Mouse (Mus musculus) limb, embryonic 15.5 days (tissue): ENCODE measurements around the gene Ubiad1. TPM values are rescaled to one million over a fixed set of nuclear protein-coding genes. Genes with fewer than 3 reads are reported as not detected.

Source experiments
- ATAC-seq: fragments of 200-750 bp; cut with Nextera tagmentation; 2 replicates; pipeline ENCODE4 v1.8.0; 2017; ENCODE audit warnings: low read depth, moderate TSS enrichment; ENCODE audit not compliant: insufficient number of reproducible peaks, low FRiP score, low TSS enrichment
- H3K27ac ChIP-seq: fragments of 300-500 bp; sonication (generic); 2 replicates; pipeline ENCODE4 v1.5.1; 2015; ENCODE audit warnings: moderate library complexity, mild to moderate bottlenecking, inconsistent platforms
- H3K27me3 ChIP-seq: fragments of 300-500 bp; sonication (generic); 2 replicates; pipeline ENCODE4 v1.6.1; 2015; ENCODE audit warnings: inconsistent platforms
- H3K36me3 ChIP-seq: fragments of 300-500 bp; sonication (generic); 2 replicates; pipeline ENCODE4 v1.6.1; 2015; ENCODE audit warnings: inconsistent platforms
- H3K4me1 ChIP-seq: fragments of 300-500 bp; sonication (generic); 2 replicates; pipeline ENCODE4 v1.6.1; 2015; ENCODE audit warnings: inconsistent platforms
- H3K4me2 ChIP-seq: fragments of 300-500 bp; sonication (generic); 2 replicates; pipeline ENCODE4 v1.6.1; 2015; ENCODE audit warnings: mild to moderate bottlenecking, inconsistent platforms
- H3K4me3 ChIP-seq: fragments of 300-500 bp; sonication (generic); 2 replicates; pipeline ENCODE4 v1.5.1; 2015; ENCODE audit warnings: mild to moderate bottlenecking, inconsistent platforms
- H3K9ac ChIP-seq: fragments of 300-500 bp; sonication (generic); 2 replicates; pipeline ENCODE4 v1.6.1; 2015; ENCODE audit warnings: inconsistent platforms
- H3K9me3 ChIP-seq: fragments of 300-500 bp; sonication (generic); 2 replicates; pipeline ENCODE4 v1.6.1; 2016; ENCODE audit warnings: inconsistent platforms
- WGBS: fragments of 180-500 bp; shearing (Covaris S2); methylation state at CpG from one replicate; pipeline ENCODE4 v1.1.7; 2015; 5-methylcytosine and 5-hydroxymethylcytosine counted together
- polyA plus RNA-seq: library from polyadenylated mRNA; unstranded; fragments of >200 nt; fragmentation: Nextera tagmentation; extraction: Ambion mirVana; gene quantifications from 2 replicates; pipeline ENCODE4 v1.2.1, GENCODE M21; 2015

Gene Ubiad1
- 19.4 and 21.4 TPM in 2 replicates for polyA plus RNA-seq

GRCm38 (mm10) chr4:148444250-148444967, at the start of gene Ubiad1:
Ubiad1 (minus strand) TSS chr4:148444771.
- Histone ChIP-seq H3K27ac (peak within 1 kb of the TSS; percentile 83), H3K4me1 (peaks cover 22% of the 10 kb centered on the region), H3K27me3 (no peaks in the 10 kb centered on the region), H3K36me3 (no peaks in the 10 kb centered on the region), H3K9me3 (no peaks in the 10 kb centered on the region), H3K4me3 (peak within 1 kb of the TSS; percentile 87), H3K9ac (peak within 1 kb of the TSS; percentile 75), H3K4me2 (peak within 1 kb of the TSS; percentile 82)
- under 1% methylated on average over 46 of the region's 46 CpGs for WGBS
- peak; percentile 50 for ATAC-seq

DNA sequence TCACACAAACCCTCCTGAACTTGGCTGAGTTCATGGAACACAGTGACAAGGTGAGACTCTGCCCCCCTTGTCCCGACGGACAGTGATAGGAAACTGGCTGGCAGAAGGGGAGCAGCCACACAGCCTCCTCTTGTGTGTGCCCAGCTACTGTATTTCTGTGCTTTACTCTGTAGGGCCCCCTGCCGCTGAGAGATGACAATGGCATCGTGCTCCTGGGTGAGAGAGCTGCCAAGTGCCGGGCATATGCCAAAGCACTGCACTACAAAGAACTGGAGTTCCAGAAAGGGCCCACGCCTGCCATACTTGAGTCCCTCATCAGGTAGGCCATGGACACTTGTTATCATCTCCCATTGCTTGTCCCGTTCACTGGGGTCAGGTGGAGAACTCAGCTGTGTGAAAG, 46.9 kb upstream of the Ubiad1 start:
- 85% methylated on average over 7 of the region's 7 CpGs for WGBS
- Histone ChIP-seq H3K4me2 (no peak overlapping the region), H3K9me3 (no peaks in the 10 kb centered on the region), H3K4me1 (no peaks in the 10 kb centered on the region; the same call in 1 of the 2 replicates), H3K9ac (no peak overlapping the region), H3K27me3 (no peaks in the 10 kb centered on the region), H3K27ac (no peak overlapping the region), H3K36me3 (peaks cover 79% of the 10 kb centered on the region), H3K4me3 (no peak overlapping the region)
- ATAC-seq = no peak

DNA sequence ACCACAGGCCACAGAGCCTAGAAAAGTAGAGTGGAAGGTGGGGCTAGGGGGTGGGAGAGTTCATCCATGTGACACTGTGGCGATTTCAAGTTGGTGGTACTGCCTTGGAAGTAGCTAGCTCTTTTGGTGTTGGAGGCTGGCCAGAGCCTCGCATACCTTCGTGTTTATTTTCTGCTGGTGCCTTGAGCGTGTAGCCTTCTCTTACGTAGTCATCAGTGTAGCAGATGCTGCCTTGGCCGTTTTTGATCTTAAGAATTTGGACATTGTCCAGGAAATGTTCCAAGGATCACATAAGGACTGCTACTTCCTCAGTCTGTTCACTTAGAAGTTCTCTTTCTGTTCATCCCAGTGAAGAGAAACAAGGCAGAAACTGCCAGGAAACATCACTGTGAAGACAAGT, 45.9 kb upstream of the Ubiad1 start:
- no peak overlapping the region for H3K4me3 ChIP-seq
- no peaks in the 10 kb centered on the region for H3K27me3 ChIP-seq
- no peak for ATAC-seq
- H3K27ac ChIP-seq = no peak overlapping the region; the same call in 1 of the 2 replicates
- no peaks in the 10 kb centered on the region for H3K9me3 ChIP-seq
- H3K36me3 ChIP-seq = peaks cover 80% of the 10 kb centered on the region
- no peak overlapping the region for H3K4me2 ChIP-seq
- WGBS = 52% methylated on average over 6 of the region's 6 CpGs
- H3K9ac ChIP-seq = no peak overlapping the region
- H3K4me1 ChIP-seq = no peaks in the 10 kb centered on the region; the same call in 1 of the 2 replicates

GRCm38 (mm10) chr4:148487841-148488240, 43.3 kb upstream of the Ubiad1 start:
- Histone ChIP-seq H3K4me1 (no peaks in the 10 kb centered on the region; the same call in 1 of the 2 replicates), H3K36me3 (peaks cover 94% of the 10 kb centered on the region), H3K9me3 (no peaks in the 10 kb centered on the region), H3K27me3 (no peaks in the 10 kb centered on the region), H3K9ac (no peak overlapping the region), H3K4me2 (no peak overlapping the region), H3K27ac (no peak overlapping the region), H3K4me3 (no peak overlapping the region)
- 50% methylated on average over 2 of the region's 2 CpGs for WGBS
- ATAC-seq = no peak

GRCm38 (mm10) chr4:148484511-148484910, 39.9 kb upstream of the Ubiad1 start:
- no peak overlapping the region for H3K9ac ChIP-seq
- H3K36me3 ChIP-seq = peaks cover 92% of the 10 kb centered on the region
- 96% methylated on average over 12 of the region's 12 CpGs for WGBS
- no peaks in the 10 kb centered on the region for H3K9me3 ChIP-seq
- no peak overlapping the region for H3K4me2 ChIP-seq
- H3K27me3 ChIP-seq = no peaks in the 10 kb centered on the region
- no peak overlapping the region for H3K4me3 ChIP-seq
- ATAC-seq = no peak
- H3K4me1 ChIP-seq = no peaks in the 10 kb centered on the region
- H3K27ac ChIP-seq = no peak overlapping the region

- Histone ChIP-seq H3K27ac (no peak overlapping the region), H3K9me3 (no peaks in the 10 kb centered on the region), H3K9ac (no peak overlapping the region), H3K27me3 (no peaks in the 10 kb centered on the region), H3K4me3 (no peak overlapping the region), H3K36me3 (peaks cover 84% of the 10 kb centered on the region), H3K4me2 (no peak overlapping the region), H3K4me1 (no peaks in the 10 kb centered on the region)
- 77% methylated on average over 2 of the region's 2 CpGs for WGBS
- no peak for ATAC-seq
These were observed 37.1 kb upstream of the Ubiad1 start for GRCm38 (mm10) chr4:148481557-148482168.

GRCm38 (mm10) chr4:148480245-148480644, 35.7 kb upstream of the Ubiad1 start:
- ATAC-seq = no peak
- no peak overlapping the region for H3K4me3 ChIP-seq
- H3K27ac ChIP-seq = no peak overlapping the region
- H3K9ac ChIP-seq = no peak overlapping the region
- peaks cover 83% of the 10 kb centered on the region for H3K36me3 ChIP-seq
- H3K27me3 ChIP-seq = no peaks in the 10 kb centered on the region
- no peaks in the 10 kb centered on the region for H3K9me3 ChIP-seq
- 95% methylated on average over 2 of the region's 2 CpGs for WGBS
- no peaks in the 10 kb centered on the region for H3K4me1 ChIP-seq
- H3K4me2 ChIP-seq = no peak overlapping the region

GRCm38 (mm10) chr4:148473496-148473895, 28.9 kb upstream of the Ubiad1 start:
- Histone ChIP-seq H3K9ac (no peak overlapping the region), H3K27ac (no peak overlapping the region), H3K4me3 (no peak overlapping the region), H3K27me3 (no peaks in the 10 kb centered on the region), H3K9me3 (no peaks in the 10 kb centered on the region), H3K4me1 (0 out of 2 replicates have a peak, but pooled peaks cover 3% of the 10 kb centered on the region), H3K36me3 (peaks cover 82% of the 10 kb centered on the region), H3K4me2 (no peak overlapping the region)
- no peak for ATAC-seq
- WGBS = 70% methylated on average over 5 of the region's 5 CpGs

DNA sequence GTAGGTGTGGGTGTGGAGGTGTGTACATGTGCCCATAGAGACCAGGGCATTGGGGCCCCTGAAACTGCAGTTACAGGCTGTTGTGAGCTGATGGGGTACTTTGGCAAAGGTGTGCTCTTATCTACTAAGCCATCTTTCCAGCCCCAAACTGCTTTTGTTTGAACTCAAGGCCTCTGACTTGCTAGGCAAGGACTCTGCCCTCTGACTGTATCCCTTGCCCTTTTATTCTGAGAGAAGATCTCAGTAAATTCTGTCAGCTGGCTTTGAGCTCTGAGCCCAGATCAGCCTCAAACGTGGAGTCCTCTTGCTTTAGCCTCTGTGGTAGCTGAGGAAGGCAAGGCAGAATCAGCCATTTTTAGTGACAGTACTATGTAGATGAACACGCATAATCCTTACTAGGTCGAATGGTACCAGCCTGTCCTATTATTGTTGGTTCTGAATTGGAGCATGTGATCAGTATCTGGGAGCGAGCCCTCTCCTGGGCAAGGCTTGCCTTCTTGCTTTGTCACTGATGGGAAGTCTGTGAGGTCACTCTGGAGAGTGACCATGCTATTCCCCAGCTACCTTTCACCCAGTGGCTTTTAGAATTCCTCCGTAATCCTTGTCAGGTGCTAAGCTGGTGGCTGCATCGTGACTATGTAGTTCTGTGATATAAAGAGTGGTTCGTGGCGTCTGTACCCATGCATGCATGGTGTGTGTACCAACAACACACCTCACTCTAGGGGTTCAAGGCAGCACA, 28.0 kb upstream of the Ubiad1 start:
- no peak for ATAC-seq
- 90% methylated on average over 8 of the region's 8 CpGs for WGBS
- Histone ChIP-seq H3K9ac (no peak overlapping the region), H3K4me3 (no peak overlapping the region), H3K9me3 (no peaks in the 10 kb centered on the region), H3K36me3 (peaks cover 87% of the 10 kb centered on the region), H3K27ac (no peak overlapping the region), H3K4me1 (0 out of 2 replicates have a peak, but pooled peaks cover 3% of the 10 kb centered on the region), H3K4me2 (no peak overlapping the region), H3K27me3 (no peaks in the 10 kb centered on the region)

DNA sequence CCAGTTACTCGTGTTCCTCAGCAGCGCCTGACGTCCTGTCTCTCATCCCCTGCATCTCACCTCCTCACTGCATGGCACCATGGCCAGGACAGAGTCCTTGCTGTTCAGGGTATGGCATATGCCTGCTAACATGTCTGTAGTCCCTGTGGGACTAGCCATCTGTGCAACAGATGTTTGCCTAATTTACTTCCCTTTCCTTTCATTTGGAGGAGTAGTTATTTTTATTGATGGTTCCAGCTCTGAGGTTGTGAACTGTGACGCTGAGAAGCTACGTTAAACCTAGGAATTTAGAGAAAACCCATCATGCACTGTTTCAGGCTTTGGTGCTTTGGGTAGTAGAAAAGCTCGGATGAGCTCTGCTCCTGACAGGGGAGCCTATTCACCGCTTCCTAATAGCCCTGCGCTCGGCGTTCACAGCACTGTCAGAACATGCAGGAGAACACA, 26.8 kb upstream of the Ubiad1 start:
- no peak overlapping the region for H3K4me3 ChIP-seq
- 0 out of 2 replicates have a peak, but pooled peaks have one; percentile 52 for ATAC-seq
- no peaks in the 10 kb centered on the region for H3K9me3 ChIP-seq
- no peak overlapping the region for H3K9ac ChIP-seq
- H3K4me1 ChIP-seq = 0 out of 2 replicates have a peak, but pooled peaks cover 3% of the 10 kb centered on the region
- no peak overlapping the region for H3K4me2 ChIP-seq
- H3K36me3 ChIP-seq = peaks cover 91% of the 10 kb centered on the region
- WGBS = 27% methylated on average over 10 of the region's 10 CpGs
- H3K27ac ChIP-seq = peak overlapping the region; percentile 27; the same call in 1 of the 2 replicates
- H3K27me3 ChIP-seq = no peaks in the 10 kb centered on the region

DNA sequence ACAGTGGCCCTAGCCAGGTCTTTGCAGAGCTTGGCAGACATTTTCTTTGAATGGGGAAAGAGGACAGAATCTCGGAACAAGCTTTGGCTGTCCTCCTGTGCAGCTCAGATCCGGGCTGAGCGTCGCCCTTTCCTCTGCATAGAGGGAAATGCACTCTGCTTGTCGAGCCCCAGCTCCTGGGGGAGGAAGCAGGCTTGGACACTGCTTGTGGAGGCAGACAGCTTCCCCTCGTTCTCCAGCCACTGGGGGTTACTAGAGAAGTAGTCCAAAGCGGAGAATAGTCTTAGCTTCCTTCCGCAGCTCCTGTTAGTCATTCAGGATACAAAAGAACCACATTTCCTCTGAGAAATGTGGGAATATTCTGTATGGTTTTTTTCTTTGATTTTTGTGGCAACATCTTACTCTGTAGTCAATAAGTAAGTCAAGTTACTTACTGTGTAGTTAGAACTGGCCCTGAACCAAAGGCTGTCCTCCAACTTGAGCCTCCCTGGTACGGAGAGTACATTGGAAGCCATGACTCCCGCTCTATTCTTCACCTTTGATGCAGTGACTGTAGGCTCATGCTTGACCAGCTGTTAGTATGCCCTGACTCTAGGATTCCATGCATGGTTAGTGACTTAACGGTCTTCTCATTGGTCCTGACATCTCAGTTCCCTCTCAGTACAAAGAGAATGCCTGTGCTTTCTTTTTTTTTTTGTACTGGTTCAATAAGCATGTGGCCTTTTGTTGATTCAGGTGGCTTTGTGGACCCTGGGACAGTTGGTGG, 25.1 kb upstream of the Ubiad1 start:
- Histone ChIP-seq H3K4me1 (0 out of 2 replicates have a peak, but pooled peaks cover 3% of the 10 kb centered on the region), H3K4me2 (no peak overlapping the region), H3K27ac (no peak overlapping the region), H3K27me3 (no peaks in the 10 kb centered on the region), H3K36me3 (peaks cover 92% of the 10 kb centered on the region), H3K4me3 (no peak overlapping the region), H3K9me3 (no peaks in the 10 kb centered on the region), H3K9ac (no peak overlapping the region)
- no peak for ATAC-seq
- 87% methylated on average over 11 of the region's 11 CpGs for WGBS
